Mouse (Mus musculus): ENCODE results near the gene Nuak1. TPM values are rescaled to one million over a fixed set of nuclear protein-coding genes. Genes with fewer than 3 reads are reported as not detected.

Nuak1 gene
- polyA plus RNA-seq, 1 experiment from 2014 or later: 1.5 TPM

- no peak overlapping the region for H3K4me3 ChIP-seq (ENCODE audit: low read depth, low read length)
- H3K4me2 ChIP-seq: no peak overlapping the region
- no peak overlapping the region for H3K27ac ChIP-seq (ENCODE audit: low read depth)
- H3K4me1 ChIP-seq (ENCODE audit: insufficient read depth): peaks cover 40% of the 10 kb centered on the region
- no peaks in the 10 kb centered on the region for H3K27me3 ChIP-seq (ENCODE audit: insufficient read depth, low read length)
- H3K36me3 ChIP-seq (ENCODE audit: insufficient read depth): peaks cover 5% of the 10 kb centered on the region; the same call in 1 of the 2 replicates
- DNase-seq: no peak
- no peaks in the 10 kb centered on the region for H3K9me3 ChIP-seq (ENCODE audit: low read depth, low read length)
- TF ChIP-seq CTCF (IDR thresholded peaks at IDR 0.05; ENCODE audit: low read depth): no peak
- H3K9ac ChIP-seq: no peak overlapping the region
- ATAC-seq (ENCODE audit: insufficient read depth): no peak
- WGBS: 63% methylated on average over 5 of the region's 5 CpGs
These were observed 50.7 kb downstream of the Nuak1 start for GRCm38 (mm10) chr10:84389707-84390106.

GRCm38 (mm10) chr10:84388357-84389141, 51.8 kb downstream of the Nuak1 start:
- Histone ChIP-seq H3K9ac (no peak overlapping the region), H3K9me3 (ENCODE audit: low read depth, low read length) (no peaks in the 10 kb centered on the region), H3K27me3 (ENCODE audit: insufficient read depth, low read length) (no peaks in the 10 kb centered on the region), H3K4me2 (peak overlapping the region; percentile 37), H3K36me3 (ENCODE audit: insufficient read depth) (peaks cover 5% of the 10 kb centered on the region; the same call in 1 of the 2 replicates), H3K4me3 (ENCODE audit: low read depth, low read length) (no peak overlapping the region), H3K27ac (ENCODE audit: low read depth) (peak overlapping the region; percentile 56), H3K4me1 (ENCODE audit: insufficient read depth) (peaks cover 41% of the 10 kb centered on the region)
- DNase-seq: peak; percentile 89
- 22% methylated on average over 22 of the region's 22 CpGs for WGBS
- peak; percentile 66 for ATAC-seq (ENCODE audit: insufficient read depth)
- TF ChIP-seq CTCF (IDR thresholded peaks at IDR 0.05; ENCODE audit: low read depth): 0 out of 2 replicates have a peak, but pooled peaks have one; percentile 3

GRCm38 (mm10) chr10:84387338-84387737, 53.1 kb downstream of the Nuak1 start:
- H3K9me3 ChIP-seq (ENCODE audit: low read depth, low read length): no peaks in the 10 kb centered on the region
- no peak overlapping the region for H3K4me3 ChIP-seq (ENCODE audit: low read depth, low read length)
- peaks cover 5% of the 10 kb centered on the region; the same call in 1 of the 2 replicates for H3K36me3 ChIP-seq (ENCODE audit: insufficient read depth)
- ATAC-seq (ENCODE audit: insufficient read depth) (no peak), DNase-seq (no peak)
- 50% methylated on average over 4 of the region's 4 CpGs for WGBS
- peaks cover 39% of the 10 kb centered on the region for H3K4me1 ChIP-seq (ENCODE audit: insufficient read depth)
- TF ChIP-seq CTCF (IDR thresholded peaks at IDR 0.05; ENCODE audit: low read depth): no peak
- no peak overlapping the region for H3K9ac ChIP-seq
- no peak overlapping the region; the same call in 1 of the 2 replicates for H3K27ac ChIP-seq (ENCODE audit: low read depth)
- H3K4me2 ChIP-seq: no peak overlapping the region
- H3K27me3 ChIP-seq (ENCODE audit: insufficient read depth, low read length): no peaks in the 10 kb centered on the region

GRCm38 (mm10) chr10:84386625-84387242, 53.7 kb downstream of the Nuak1 start:
- Histone ChIP-seq H3K36me3 (ENCODE audit: insufficient read depth) (peaks cover 5% of the 10 kb centered on the region; the same call in 1 of the 2 replicates), H3K9me3 (ENCODE audit: low read depth, low read length) (no peaks in the 10 kb centered on the region), H3K4me1 (ENCODE audit: insufficient read depth) (peaks cover 33% of the 10 kb centered on the region), H3K27me3 (ENCODE audit: insufficient read depth, low read length) (no peaks in the 10 kb centered on the region), H3K4me3 (ENCODE audit: low read depth, low read length) (no peak overlapping the region), H3K9ac (no peak overlapping the region), H3K4me2 (no peak overlapping the region), H3K27ac (ENCODE audit: low read depth) (no peak overlapping the region)
- WGBS: 72% methylated on average over 13 of the region's 13 CpGs
- ATAC-seq (ENCODE audit: insufficient read depth) (no peak), DNase-seq (peak; percentile 32)
- no peak for TF ChIP-seq CTCF (IDR thresholded peaks at IDR 0.05; ENCODE audit: low read depth)

- Histone ChIP-seq H3K9ac (no peak overlapping the region), H3K4me1 (ENCODE audit: insufficient read depth) (peaks cover 33% of the 10 kb centered on the region)
These were observed 54.2 kb downstream of the Nuak1 start for GRCm38 (mm10) chr10:84386214-84386613.

GRCm38 (mm10) chr10:84384761-84385160, 55.6 kb downstream of the Nuak1 start:
- ATAC-seq (ENCODE audit: insufficient read depth) (no peak), DNase-seq (no peak)
- no peak for TF ChIP-seq CTCF (IDR thresholded peaks at IDR 0.05; ENCODE audit: low read depth)
- H3K4me2 ChIP-seq: no peak overlapping the region
- 83% methylated on average over 9 of the region's 9 CpGs for WGBS
- H3K9me3 ChIP-seq (ENCODE audit: low read depth, low read length): no peaks in the 10 kb centered on the region
- H3K4me1 ChIP-seq (ENCODE audit: insufficient read depth): peaks cover 32% of the 10 kb centered on the region
- no peak overlapping the region for H3K27ac ChIP-seq (ENCODE audit: low read depth)
- H3K27me3 ChIP-seq (ENCODE audit: insufficient read depth, low read length): no peaks in the 10 kb centered on the region
- no peak overlapping the region for H3K4me3 ChIP-seq (ENCODE audit: low read depth, low read length)
- no peaks in the 10 kb centered on the region for H3K36me3 ChIP-seq (ENCODE audit: insufficient read depth)
- no peak overlapping the region for H3K9ac ChIP-seq

More at GRCm38 (mm10) chr10:84386214-84386613, 54.2 kb downstream of the Nuak1 start:
- no peak overlapping the region for H3K4me3 ChIP-seq (ENCODE audit: low read depth, low read length)
- 78% methylated on average over 3 of the region's 3 CpGs for WGBS
- DNase-seq: no peak
- no peaks in the 10 kb centered on the region for H3K27me3 ChIP-seq (ENCODE audit: insufficient read depth, low read length)
- no peak overlapping the region for H3K27ac ChIP-seq (ENCODE audit: low read depth)
- no peak for ATAC-seq (ENCODE audit: insufficient read depth)
- H3K9me3 ChIP-seq (ENCODE audit: low read depth, low read length): no peaks in the 10 kb centered on the region
- H3K36me3 ChIP-seq (ENCODE audit: insufficient read depth): peaks cover 4% of the 10 kb centered on the region; the same call in 1 of the 2 replicates
- TF ChIP-seq CTCF (IDR thresholded peaks at IDR 0.05; ENCODE audit: low read depth): no peak
- no peak overlapping the region for H3K4me2 ChIP-seq

Measured in lung, embryonic 14.5 days (tissue).